Mouse (Mus musculus): ENCODE results near the gene Ccl1.

DNA sequence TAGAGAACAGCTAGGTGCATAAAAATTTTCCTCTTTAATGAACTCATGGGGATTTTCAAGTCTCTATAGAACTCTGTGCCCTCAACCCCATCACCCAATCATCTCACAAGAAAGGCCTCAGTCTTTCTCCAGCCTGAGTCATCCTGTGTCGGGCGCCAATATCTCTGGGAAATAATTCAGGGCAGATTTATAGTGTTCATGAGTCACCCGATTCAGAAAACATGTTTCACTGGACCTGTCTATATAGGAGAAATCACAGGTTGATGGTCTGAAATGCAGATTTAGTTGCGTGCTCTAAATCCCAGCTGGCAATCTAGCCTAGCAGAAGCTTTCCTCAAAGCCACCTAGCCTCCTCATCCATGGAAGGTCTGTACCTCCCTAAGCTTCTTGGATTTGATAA lies 136.0 kb downstream of the Ccl1 start:
- TF ChIP-seq CTCF (IDR thresholded peaks at IDR 0.05; ENCODE audit: control insufficient read depth, insufficient read depth, insufficient replicate concordance, low read depth, low read length) (no peak), POLR2A (IDR thresholded peaks at IDR 0.05; ENCODE audit: control insufficient read depth, low read depth, low read length) (no peak)
